Mouse (Mus musculus) E14TG2a.4 (cell line): ENCODE measurements around the gene Tmem191c.

Source experiments
- CTCF ChIP-seq: conservative IDR thresholded peaks from 2 replicates; pipeline ENCODE4 v1.5.1; 2014; ENCODE audit warnings: low read length
- NANOG ChIP-seq: IDR thresholded peaks from 2 replicates; pipeline ENCODE4 v1.6.1; 2014; ENCODE audit warnings: borderline replicate concordance, low read length, mixed read lengths

GRCm38 (mm10) chr16:17266113-17266512, 9.8 kb upstream of the Tmem191c start:
- TF ChIP-seq CTCF (no peak), NANOG (no peak)
